Mouse (Mus musculus) forebrain, embryonic 11.5 days (tissue): ENCODE data around the gene Ninl. TPM values are rescaled to one million over a fixed set of nuclear protein-coding genes. Genes with fewer than 3 reads are reported as not detected.

ENCODE experiments used
- polyA plus RNA-seq: library from polyadenylated mRNA; unstranded; fragments of >200 nt; fragmentation: Nextera tagmentation; extraction: Ambion mirVana; gene quantifications from 2 replicates; pipeline ENCODE4 v1.2.1, GENCODE M21; 2014

Gene Ninl
- polyA plus RNA-seq, 1 experiment from 2014 or later, result 26.7 TPM

Other genes with a start within 250 kb of the Ninl start
- gene Abhd12, start 134.6 kb downstream of the Ninl start, polyA plus RNA-seq, result 54.2 and 57.9 TPM in 2 replicates
- gene Gins1, start 134.0 kb downstream of the Ninl start, polyA plus RNA-seq, result 80.7 and 84.0 TPM in 2 replicates
- 46.5 and 51.9 TPM in 2 replicates for gene Nanp, start within 50 bp of the Ninl start, polyA plus RNA-seq
- gene Gm14151, start 53.0 kb upstream of the Ninl start, polyA plus RNA-seq, result not detected in 2 replicates
- not detected in 2 replicates for gene Gm14147, start 58.9 kb upstream of the Ninl start, polyA plus RNA-seq